Mouse (Mus musculus): ENCODE results near the gene Ethe1. TPM values are rescaled to one million over a fixed set of nuclear protein-coding genes. Genes with fewer than 3 reads are reported as not detected.
A peak's percentile ranks its signal among the peaks of the same experiment; 100 is the strongest.

The Ethe1 gene
- polyA plus RNA-seq, 1 experiment from 2014 or later = 42.9 TPM

GRCm38 (mm10) chr7:24566206-24566605, 21.1 kb upstream of the Ethe1 start:
- DNase-seq (ENCODE audit: low spot score) = no peak
- Histone ChIP-seq H3K9ac (ENCODE audit: low read length) (no peak overlapping the region), H3K4me2 (ENCODE audit: low read length) (no peak overlapping the region), H3K4me1 (replicated peaks; ENCODE audit: control insufficient read depth, insufficient read depth, low read length) (no peaks in the 10 kb centered on the region), H3K4me3 (ENCODE audit: low read depth, low read length) (no peak overlapping the region), H3K9me3 (ENCODE audit: control insufficient read depth, low read length) (no peaks in the 10 kb centered on the region), H3K27ac (ENCODE audit: low read depth) (no peak overlapping the region), H3K27me3 (replicated peaks; ENCODE audit: control insufficient read depth, insufficient read depth, low read length) (no peaks in the 10 kb centered on the region), H3K36me3 (ENCODE audit: control insufficient read depth, insufficient read depth, low read length) (peaks cover 81% of the 10 kb centered on the region)
- WGBS = 94% methylated on average over 9 of the region's 9 CpGs
- ATAC-seq (replicated peaks; ENCODE audit: low FRiP score, low TSS enrichment, low read depth) = no peak

DNA sequence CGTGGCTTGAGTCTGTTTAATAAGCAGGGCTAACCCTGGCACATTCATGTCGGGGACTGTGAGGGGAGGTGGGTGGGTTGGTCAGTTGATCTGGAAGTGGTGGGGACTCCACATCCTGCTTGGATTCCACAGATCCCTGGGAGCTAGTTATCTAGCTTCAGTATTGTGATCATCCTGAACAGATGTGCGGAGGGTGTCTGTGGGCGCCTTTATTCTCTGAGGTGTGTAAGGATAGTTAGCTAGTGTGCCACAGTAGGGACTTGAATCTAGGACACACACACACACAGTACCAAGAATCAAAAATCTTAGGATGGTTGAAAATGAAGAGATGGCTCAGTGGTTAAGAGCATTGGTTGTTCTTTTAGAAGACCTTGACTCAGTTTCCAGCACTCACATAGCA, 18.8 kb upstream of the Ethe1 start:
- Histone ChIP-seq H3K4me3 (ENCODE audit: low read depth, low read length) (no peak overlapping the region), H3K36me3 (ENCODE audit: control insufficient read depth, insufficient read depth, low read length) (peaks cover 82% of the 10 kb centered on the region), H3K4me1 (replicated peaks; ENCODE audit: control insufficient read depth, insufficient read depth, low read length) (no peaks in the 10 kb centered on the region), H3K4me2 (ENCODE audit: low read length) (no peak overlapping the region), H3K27me3 (replicated peaks; ENCODE audit: control insufficient read depth, insufficient read depth, low read length) (no peaks in the 10 kb centered on the region), H3K9me3 (ENCODE audit: control insufficient read depth, low read length) (no peaks in the 10 kb centered on the region), H3K9ac (ENCODE audit: low read length) (no peak overlapping the region), H3K27ac (ENCODE audit: low read depth) (no peak overlapping the region)
- 90% methylated on average over 4 of the region's 4 CpGs for WGBS
- DNase-seq (ENCODE audit: low spot score) (no peak), ATAC-seq (replicated peaks; ENCODE audit: low FRiP score, low TSS enrichment, low read depth) (no peak)

- ATAC-seq (replicated peaks; ENCODE audit: low FRiP score, low TSS enrichment, low read depth) (no peak), DNase-seq (ENCODE audit: low spot score) (no peak)
- Histone ChIP-seq H3K9me3 (ENCODE audit: control insufficient read depth, low read length) (no peaks in the 10 kb centered on the region), H3K4me1 (replicated peaks; ENCODE audit: control insufficient read depth, insufficient read depth, low read length) (no peaks in the 10 kb centered on the region), H3K27ac (ENCODE audit: low read depth) (no peak overlapping the region), H3K36me3 (ENCODE audit: control insufficient read depth, insufficient read depth, low read length) (peaks cover 64% of the 10 kb centered on the region), H3K27me3 (replicated peaks; ENCODE audit: control insufficient read depth, insufficient read depth, low read length) (no peaks in the 10 kb centered on the region), H3K9ac (ENCODE audit: low read length) (no peak overlapping the region), H3K4me2 (ENCODE audit: low read length) (no peak overlapping the region), H3K4me3 (ENCODE audit: low read depth, low read length) (no peak overlapping the region)
- WGBS = 74% methylated on average over 4 of the region's 4 CpGs
Observed at GRCm38 (mm10) chr7:24571071-24571470, 16.3 kb upstream of the Ethe1 start.

DNA sequence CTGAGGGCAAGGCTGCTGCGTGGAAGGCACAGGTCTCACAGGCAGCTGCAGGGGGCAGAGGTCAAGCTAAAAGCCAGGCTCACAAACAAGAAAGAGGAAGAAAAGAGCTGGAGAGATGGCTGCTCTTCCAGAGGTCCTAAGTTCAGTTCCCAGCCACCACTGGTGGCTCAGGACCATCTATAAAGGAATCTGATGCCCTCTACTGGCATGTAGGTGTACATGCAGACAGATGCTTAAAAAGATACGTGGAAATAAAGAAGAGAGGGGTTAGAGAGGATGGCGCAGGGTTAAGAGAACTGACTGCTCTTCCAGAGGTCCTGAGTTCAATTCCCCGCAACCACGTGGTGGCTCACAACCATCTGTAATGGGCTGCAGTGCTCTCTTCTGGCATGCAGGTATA, 14.9 kb upstream of the Ethe1 start:
- Histone ChIP-seq H3K36me3 (ENCODE audit: control insufficient read depth, insufficient read depth, low read length) (peaks cover 50% of the 10 kb centered on the region), H3K27me3 (replicated peaks; ENCODE audit: control insufficient read depth, insufficient read depth, low read length) (no peaks in the 10 kb centered on the region)

GRCm38 (mm10) chr7:24574224-24574796, 13.0 kb upstream of the Ethe1 start:
- DNase-seq (ENCODE audit: low spot score) (no peak), ATAC-seq (replicated peaks; ENCODE audit: low FRiP score, low TSS enrichment, low read depth) (no peak)
- H3K27ac ChIP-seq (ENCODE audit: low read depth) = no peak overlapping the region
- H3K36me3 ChIP-seq (ENCODE audit: control insufficient read depth, insufficient read depth, low read length) = peaks cover 33% of the 10 kb centered on the region
- H3K4me1 ChIP-seq (replicated peaks; ENCODE audit: control insufficient read depth, insufficient read depth, low read length) = no peaks in the 10 kb centered on the region
- no peaks in the 10 kb centered on the region for H3K9me3 ChIP-seq (ENCODE audit: control insufficient read depth, low read length)
- H3K4me3 ChIP-seq (ENCODE audit: low read depth, low read length) = no peak overlapping the region
- no peak overlapping the region for H3K4me2 ChIP-seq (ENCODE audit: low read length)
- 67% methylated on average over 12 of the region's 12 CpGs for WGBS
- no peak overlapping the region for H3K9ac ChIP-seq (ENCODE audit: low read length)
- H3K27me3 ChIP-seq (replicated peaks; ENCODE audit: control insufficient read depth, insufficient read depth, low read length) = no peaks in the 10 kb centered on the region

More for the DNA sequence above, 14.9 kb upstream of the Ethe1 start:
- Histone ChIP-seq H3K4me2 (ENCODE audit: low read length) (no peak overlapping the region), H3K9ac (ENCODE audit: low read length) (no peak overlapping the region), H3K4me3 (ENCODE audit: low read depth, low read length) (no peak overlapping the region), H3K4me1 (replicated peaks; ENCODE audit: control insufficient read depth, insufficient read depth, low read length) (no peaks in the 10 kb centered on the region), H3K27ac (ENCODE audit: low read depth) (no peak overlapping the region), H3K9me3 (ENCODE audit: control insufficient read depth, low read length) (no peaks in the 10 kb centered on the region)
- no peak for DNase-seq (ENCODE audit: low spot score)
- ATAC-seq (replicated peaks; ENCODE audit: low FRiP score, low TSS enrichment, low read depth) = no peak; the same call in 1 of the 2 replicates
- WGBS = 60% methylated on average over 5 of the region's 5 CpGs

- H3K4me3 ChIP-seq (ENCODE audit: low read depth, low read length) = no peak overlapping the region
- WGBS = 88% methylated on average over 10 of the region's 10 CpGs
Observed at GRCm38 (mm10) chr7:24577811-24578210, 9.5 kb upstream of the Ethe1 start.

DNA sequence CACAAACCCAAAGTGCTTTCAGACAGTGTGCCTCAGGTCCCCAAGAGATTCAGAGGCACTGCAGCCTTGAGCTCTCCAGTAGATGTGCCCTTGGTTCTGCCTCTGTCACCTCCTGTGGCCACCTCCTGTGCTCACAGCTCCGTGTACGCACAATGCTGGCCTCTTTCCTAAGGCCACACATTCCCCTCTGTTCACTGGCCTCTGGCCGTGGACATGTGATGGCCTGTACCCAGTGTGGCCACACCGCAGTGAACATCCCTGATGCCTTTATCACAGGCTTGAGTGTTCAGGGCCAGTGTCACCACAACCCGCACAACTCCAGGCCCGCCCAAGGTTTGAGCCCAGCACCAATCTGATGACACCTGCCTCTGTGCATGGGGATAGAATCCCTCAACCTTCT, 2.5 kb upstream of the Ethe1 start:
- Histone ChIP-seq H3K27ac (ENCODE audit: low read depth) (no peak overlapping the region), H3K9me3 (ENCODE audit: control insufficient read depth, low read length) (0 out of 2 replicates have a peak, but pooled peaks cover 4% of the 10 kb centered on the region), H3K36me3 (ENCODE audit: control insufficient read depth, insufficient read depth, low read length) (no peaks in the 10 kb centered on the region), H3K4me2 (ENCODE audit: low read length) (no peak overlapping the region), H3K9ac (ENCODE audit: low read length) (no peak overlapping the region), H3K4me3 (ENCODE audit: low read depth, low read length) (no peak overlapping the region), H3K4me1 (replicated peaks; ENCODE audit: control insufficient read depth, insufficient read depth, low read length) (no peaks in the 10 kb centered on the region; the same call in 1 of the 2 replicates), H3K27me3 (replicated peaks; ENCODE audit: control insufficient read depth, insufficient read depth, low read length) (peaks cover 22% of the 10 kb centered on the region)
- no peak for ATAC-seq (replicated peaks; ENCODE audit: low FRiP score, low TSS enrichment, low read depth)
- DNase-seq (ENCODE audit: low spot score) = no peak
- 92% methylated on average over 6 of the region's 6 CpGs for WGBS

More at GRCm38 (mm10) chr7:24577811-24578210, 9.5 kb upstream of the Ethe1 start:
- H3K4me2 ChIP-seq (ENCODE audit: low read length) = no peak overlapping the region
- H3K27ac ChIP-seq (ENCODE audit: low read depth) = no peak overlapping the region
- H3K9ac ChIP-seq (ENCODE audit: low read length) = no peak overlapping the region
- H3K9me3 ChIP-seq (ENCODE audit: control insufficient read depth, low read length) = no peaks in the 10 kb centered on the region
- peaks cover 7% of the 10 kb centered on the region; the same call in 1 of the 2 replicates for H3K36me3 ChIP-seq (ENCODE audit: control insufficient read depth, insufficient read depth, low read length)
- ATAC-seq (replicated peaks; ENCODE audit: low FRiP score, low TSS enrichment, low read depth) (no peak), DNase-seq (ENCODE audit: low spot score) (no peak)
- no peaks in the 10 kb centered on the region for H3K4me1 ChIP-seq (replicated peaks; ENCODE audit: control insufficient read depth, insufficient read depth, low read length)
- no peaks in the 10 kb centered on the region for H3K27me3 ChIP-seq (replicated peaks; ENCODE audit: control insufficient read depth, insufficient read depth, low read length)

GRCm38 (mm10) chr7:24585995-24586394, 1.3 kb upstream of the Ethe1 start:
- Histone ChIP-seq H3K4me1 (replicated peaks; ENCODE audit: control insufficient read depth, insufficient read depth, low read length) (no peaks in the 10 kb centered on the region; the same call in 1 of the 2 replicates), H3K9ac (ENCODE audit: low read length) (no peak overlapping the region), H3K36me3 (ENCODE audit: control insufficient read depth, insufficient read depth, low read length) (no peaks in the 10 kb centered on the region), H3K27me3 (replicated peaks; ENCODE audit: control insufficient read depth, insufficient read depth, low read length) (peaks cover 22% of the 10 kb centered on the region), H3K9me3 (ENCODE audit: control insufficient read depth, low read length) (0 out of 2 replicates have a peak, but pooled peaks cover 4% of the 10 kb centered on the region), H3K4me3 (ENCODE audit: low read depth, low read length) (no peak overlapping the region), H3K27ac (ENCODE audit: low read depth) (no peak overlapping the region), H3K4me2 (ENCODE audit: low read length) (no peak overlapping the region)
- no peak; the same call in 1 of the 2 replicates for ATAC-seq (replicated peaks; ENCODE audit: low FRiP score, low TSS enrichment, low read depth)
- no peak for DNase-seq (ENCODE audit: low spot score)
- 48% methylated on average over 16 of the region's 16 CpGs for WGBS

DNA sequence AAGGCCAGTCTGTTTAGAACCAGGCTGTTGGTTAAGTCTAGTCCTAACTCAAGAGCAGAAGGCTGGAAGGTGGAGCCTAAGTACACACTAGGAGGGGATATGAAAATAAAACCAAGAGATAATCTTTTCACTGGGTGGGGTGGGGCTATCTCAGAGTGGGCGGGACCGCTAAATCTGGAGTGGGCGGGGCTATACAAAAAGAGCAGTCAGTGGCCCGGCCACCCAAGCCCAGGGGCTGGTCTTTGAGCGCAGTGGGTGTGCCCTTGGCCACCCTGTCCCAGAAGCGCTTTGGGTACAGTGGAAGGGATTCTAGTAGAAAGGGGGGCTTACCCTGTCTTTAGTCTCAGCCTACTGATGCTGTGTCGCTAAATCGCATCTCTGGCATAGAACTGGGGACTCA, 515 bp upstream of the Ethe1 start:
- 0 out of 2 replicates have a peak, but pooled peaks cover 4% of the 10 kb centered on the region for H3K9me3 ChIP-seq (ENCODE audit: control insufficient read depth, low read length)
- H3K9ac ChIP-seq (ENCODE audit: low read length) = peak overlapping the region; percentile 58; the same call in 1 of the 2 replicates
- ATAC-seq (replicated peaks; ENCODE audit: low FRiP score, low TSS enrichment, low read depth) = peak; percentile 70
- H3K4me2 ChIP-seq (ENCODE audit: low read length) = peak overlapping the region; percentile 76
- no peaks in the 10 kb centered on the region for H3K36me3 ChIP-seq (ENCODE audit: control insufficient read depth, insufficient read depth, low read length)
- H3K27ac ChIP-seq (ENCODE audit: low read depth) = peak overlapping the region; percentile 27; the same call in 1 of the 2 replicates
- no peak for DNase-seq (ENCODE audit: low spot score)
- H3K4me3 ChIP-seq (ENCODE audit: low read depth, low read length) = peak overlapping the region; percentile 55
- peaks cover 22% of the 10 kb centered on the region for H3K27me3 ChIP-seq (replicated peaks; ENCODE audit: control insufficient read depth, insufficient read depth, low read length)
- no peaks in the 10 kb centered on the region; the same call in 1 of the 2 replicates for H3K4me1 ChIP-seq (replicated peaks; ENCODE audit: control insufficient read depth, insufficient read depth, low read length)
- WGBS = 12% methylated on average over 8 of the region's 8 CpGs
